Mouse (Mus musculus) hindlimb bud, embryonic 11.5 days (tissue): Measurements from ENCODE around the gene Foxred2.
A peak's percentile ranks its signal among the peaks of the same experiment; 100 is the strongest.

Experiments
- DNase-seq: peaks from one replicate; pipeline ENCODE4 v3.0.0-alpha.2; 2012; ENCODE audit warnings: low read depth, low spot score; ENCODE audit errors: extremely low spot score

Gene Foxred2

DNA sequence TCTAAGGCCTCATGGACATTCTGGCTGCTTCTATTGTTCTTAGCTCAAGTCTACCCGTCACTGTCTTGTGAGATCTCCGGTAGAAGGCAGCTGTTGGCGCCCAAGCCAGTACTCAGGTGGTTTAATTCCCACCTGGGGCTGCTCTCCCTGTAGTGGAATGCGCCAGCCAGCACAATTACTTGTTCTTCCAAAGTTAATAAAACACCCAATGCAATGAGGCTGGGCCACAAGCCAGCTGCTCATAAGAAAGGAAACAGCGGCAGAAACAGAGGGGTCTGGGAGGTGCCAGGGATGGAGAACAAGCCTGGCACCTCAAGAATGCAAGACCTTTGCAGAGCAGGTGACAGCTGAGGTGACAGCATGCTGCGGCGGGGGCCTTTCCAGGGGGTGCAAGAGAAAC lies 7.5 kb downstream of the Foxred2 start:
- DNase-seq: no peak

- no peak for DNase-seq
Observed at GRCm38 (mm10) chr15:77945711-77946110, 10.8 kb downstream of the Foxred2 start.

- no peak for DNase-seq
Observed at GRCm38 (mm10) chr15:77941563-77941962, 15.0 kb downstream of the Foxred2 start.

- DNase-seq: no peak
Observed at GRCm38 (mm10) chr15:77938516-77938915, 18.0 kb downstream of the Foxred2 start.

DNA sequence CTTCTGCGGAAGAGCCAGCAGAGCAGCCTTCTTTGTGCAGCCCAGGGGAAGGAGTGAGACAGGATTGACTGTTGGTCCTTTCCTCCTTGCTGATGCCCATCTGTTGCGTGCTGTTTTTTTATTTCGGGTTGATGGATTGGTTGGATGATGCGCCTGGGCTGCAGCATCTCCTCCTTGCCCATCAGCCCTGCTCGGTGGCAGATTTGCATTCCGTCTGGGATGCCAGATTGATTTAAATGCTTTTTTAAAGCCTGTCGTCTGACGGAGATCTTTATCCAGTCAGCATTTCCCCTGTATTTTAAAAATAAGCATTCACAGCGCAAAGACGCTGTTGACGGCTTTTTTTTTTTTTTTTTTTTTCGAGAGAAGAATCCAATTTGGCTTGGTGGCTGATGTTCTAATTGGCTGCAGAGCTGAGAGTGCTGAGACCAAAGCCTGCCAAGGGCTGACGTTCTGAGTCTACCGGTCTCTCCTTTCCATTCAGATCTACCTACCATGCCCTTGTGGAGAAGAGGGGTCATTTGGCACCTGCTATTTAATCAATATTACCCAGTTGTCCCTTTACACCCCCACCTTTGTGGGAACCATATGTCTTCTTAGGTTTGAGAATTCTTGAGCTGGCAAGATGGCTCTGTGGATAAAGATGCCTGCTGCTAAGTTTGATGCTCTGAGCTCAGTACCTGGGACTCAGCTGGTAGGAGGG lies 20.7 kb downstream of the Foxred2 start:
- DNase-seq: no peak

DNA sequence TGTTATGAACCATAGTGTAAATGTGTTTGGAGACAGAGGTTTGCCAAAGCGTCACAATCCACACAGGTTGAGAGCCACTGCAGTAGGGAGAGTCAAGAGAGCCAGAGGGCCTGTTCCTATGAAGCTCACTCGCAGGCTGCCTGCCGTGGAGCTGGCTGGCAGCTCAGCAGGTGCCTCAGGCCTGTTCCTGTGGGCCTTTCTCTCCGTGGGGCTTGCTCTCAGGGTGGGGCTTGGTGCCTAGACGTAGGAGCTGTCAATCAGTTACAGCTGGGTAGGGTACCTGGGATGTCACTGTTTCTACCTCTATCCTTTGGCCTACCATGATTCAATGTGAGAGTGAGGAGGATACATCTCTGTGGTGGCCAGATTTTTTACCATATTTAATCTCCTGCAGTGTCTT lies 21.6 kb downstream of the Foxred2 start:
- no peak for DNase-seq

GRCm38 (mm10) chr15:77934326-77934725 lies 22.2 kb downstream of the Foxred2 start:
- DNase-seq: no peak

DNA sequence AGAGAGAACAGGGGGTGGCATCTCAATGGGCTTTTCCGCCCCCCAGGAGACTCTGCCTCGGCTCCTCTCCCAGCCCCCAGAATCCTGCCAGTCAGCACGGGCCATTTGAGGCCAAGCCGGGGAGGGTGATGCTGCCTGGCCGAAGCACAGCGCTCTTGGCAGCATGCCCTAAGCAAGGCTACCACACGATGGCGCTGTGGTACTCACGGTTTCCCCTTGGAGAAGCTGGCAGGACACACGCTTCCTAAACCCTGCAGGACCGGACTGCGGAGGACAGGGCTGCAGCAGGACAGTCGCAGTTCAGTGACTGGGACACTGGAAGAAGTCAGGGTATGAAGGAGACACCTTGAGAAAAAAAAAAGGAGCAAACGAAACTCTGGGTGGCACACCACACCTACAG lies 22.8 kb downstream of the Foxred2 start:
- DNase-seq: peak; percentile 90

DNA sequence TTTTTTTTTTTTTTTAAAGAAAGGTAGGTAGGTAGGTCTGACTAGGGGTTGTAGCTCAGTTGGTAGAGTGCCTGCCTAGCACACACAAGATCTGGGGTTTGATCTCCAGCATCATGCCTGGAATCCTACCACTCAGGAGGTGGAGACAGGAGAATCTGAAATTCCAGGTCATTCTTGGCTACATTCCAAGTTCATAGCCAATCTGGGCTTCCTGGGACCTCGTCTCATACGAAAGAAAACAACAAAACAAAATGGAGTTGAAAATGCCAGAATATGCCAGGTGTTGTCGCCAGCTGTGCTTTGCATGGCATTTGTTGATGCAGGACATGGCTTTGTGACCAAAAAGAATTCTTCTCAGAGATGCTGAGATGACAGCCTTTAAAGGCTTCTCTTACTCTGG lies 23.3 kb downstream of the Foxred2 start:
- no peak for DNase-seq

- no peak for DNase-seq
Observed at GRCm38 (mm10) chr15:77931689-77932016, 24.9 kb downstream of the Foxred2 start.

DNA sequence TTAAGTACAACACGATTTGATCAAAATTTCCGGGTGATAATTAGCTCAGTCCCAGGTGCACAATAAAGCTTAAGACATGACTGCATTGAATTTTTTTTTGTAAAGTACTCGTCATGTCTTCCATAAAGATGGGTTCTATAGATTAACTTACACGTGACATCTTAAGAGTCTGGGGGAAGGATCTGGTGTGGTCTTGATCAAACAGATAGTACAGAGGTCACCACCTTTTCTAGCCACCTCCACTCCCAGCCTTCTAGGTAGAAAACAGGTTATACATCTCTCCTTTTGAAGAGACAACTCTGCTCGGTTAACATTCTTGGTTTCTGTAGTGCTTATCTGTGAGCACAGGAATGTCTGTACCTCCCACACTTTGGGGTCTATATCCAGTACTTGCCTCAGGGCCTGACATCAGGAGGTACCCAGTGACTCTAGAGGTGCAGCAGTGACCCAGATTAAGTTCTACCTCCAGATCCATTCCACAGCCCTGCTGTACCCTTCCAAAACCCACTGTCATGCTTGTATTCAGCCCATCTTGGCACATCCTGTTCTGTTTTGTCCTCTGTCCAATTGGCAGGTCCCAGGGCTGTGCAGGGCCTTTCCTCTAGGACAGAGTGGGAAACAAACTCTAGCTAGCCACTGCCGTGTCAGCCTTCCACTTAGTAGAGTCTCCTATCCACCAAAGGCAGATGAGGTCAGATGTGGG lies 25.4 kb downstream of the Foxred2 start:
- no peak for DNase-seq

DNA sequence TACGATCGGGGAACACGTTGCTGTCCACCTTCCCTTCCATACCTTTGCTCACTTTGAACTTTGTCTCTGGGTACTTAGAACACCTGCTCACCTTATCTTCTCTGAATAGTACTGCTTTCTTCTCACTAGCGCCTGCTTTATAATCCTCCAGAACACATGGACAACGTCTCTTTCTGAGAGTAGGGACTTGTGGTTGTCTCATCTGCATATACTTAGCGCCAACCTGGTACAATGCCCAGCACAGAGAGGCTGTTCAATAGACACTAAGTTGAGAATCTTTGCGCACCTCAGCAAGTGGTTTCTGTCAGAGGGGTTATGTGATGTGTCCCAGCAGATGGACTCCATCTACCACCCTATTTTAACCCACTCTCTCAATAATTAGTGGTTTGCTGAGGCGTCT lies 26.7 kb downstream of the Foxred2 start:
- DNase-seq: no peak

DNA sequence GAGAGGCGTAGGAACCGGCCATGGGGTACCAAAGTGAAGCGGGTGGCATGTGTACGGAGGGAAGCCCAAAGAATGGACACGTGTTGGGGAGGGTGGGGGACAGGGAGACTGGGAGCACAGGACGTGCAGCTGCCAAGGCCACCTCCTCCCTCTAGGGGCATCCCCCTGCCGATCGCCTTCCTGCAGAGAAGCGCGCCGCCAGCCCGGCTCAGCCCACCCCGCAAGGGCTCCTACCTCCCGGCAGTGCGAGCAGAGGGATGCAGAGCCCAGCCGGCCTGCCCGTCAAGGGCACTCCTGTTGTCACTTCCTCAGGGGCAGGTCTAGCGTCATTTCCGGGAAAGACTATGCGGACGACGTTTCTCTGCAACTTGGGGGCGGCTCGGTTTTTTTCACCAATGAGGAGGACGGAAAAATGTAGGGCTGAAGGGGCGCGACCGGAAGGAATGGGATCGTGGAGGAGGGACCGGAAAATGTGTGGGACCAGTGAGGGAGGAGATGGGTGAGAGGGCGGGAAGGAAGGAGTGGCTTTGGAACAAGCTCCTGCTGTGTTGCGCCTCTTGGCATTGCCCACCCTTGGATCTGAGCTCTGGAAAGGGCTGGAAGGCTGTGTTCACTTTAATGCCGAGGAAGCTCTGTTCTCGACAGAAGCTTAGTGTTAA lies 27.7 kb downstream of the Foxred2 start, which contains the start of gene Txn2:
TSS of gene Txn2 (minus strand) at position 334 of the 659 bp plus-strand sequence.
- peak; percentile 95 for DNase-seq

DNA sequence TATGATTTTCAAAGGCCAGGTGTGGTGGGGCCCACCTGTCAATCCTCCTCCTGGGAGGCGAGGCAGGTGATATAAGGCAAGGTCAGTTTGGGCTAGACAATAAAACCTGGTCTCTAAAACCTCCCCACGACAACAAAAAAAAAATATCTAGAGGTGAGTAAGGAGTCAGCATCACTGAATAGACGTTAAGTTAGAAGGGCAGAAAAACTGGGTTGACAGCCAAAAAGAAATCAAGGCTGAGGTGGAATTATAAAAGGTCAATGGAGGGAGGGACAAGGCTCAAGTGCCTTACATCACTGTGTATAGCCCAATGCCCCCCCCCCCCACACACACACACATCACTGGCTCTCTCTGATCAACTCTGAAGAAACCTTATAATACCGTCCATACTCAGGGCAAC lies 28.4 kb downstream of the Foxred2 start:
- DNase-seq: no peak

GRCm38 (mm10) chr15:77926921-77927320 lies 29.6 kb downstream of the Foxred2 start:
- no peak for DNase-seq

GRCm38 (mm10) chr15:77925195-77925594 lies 31.3 kb downstream of the Foxred2 start:
- DNase-seq: no peak

DNA sequence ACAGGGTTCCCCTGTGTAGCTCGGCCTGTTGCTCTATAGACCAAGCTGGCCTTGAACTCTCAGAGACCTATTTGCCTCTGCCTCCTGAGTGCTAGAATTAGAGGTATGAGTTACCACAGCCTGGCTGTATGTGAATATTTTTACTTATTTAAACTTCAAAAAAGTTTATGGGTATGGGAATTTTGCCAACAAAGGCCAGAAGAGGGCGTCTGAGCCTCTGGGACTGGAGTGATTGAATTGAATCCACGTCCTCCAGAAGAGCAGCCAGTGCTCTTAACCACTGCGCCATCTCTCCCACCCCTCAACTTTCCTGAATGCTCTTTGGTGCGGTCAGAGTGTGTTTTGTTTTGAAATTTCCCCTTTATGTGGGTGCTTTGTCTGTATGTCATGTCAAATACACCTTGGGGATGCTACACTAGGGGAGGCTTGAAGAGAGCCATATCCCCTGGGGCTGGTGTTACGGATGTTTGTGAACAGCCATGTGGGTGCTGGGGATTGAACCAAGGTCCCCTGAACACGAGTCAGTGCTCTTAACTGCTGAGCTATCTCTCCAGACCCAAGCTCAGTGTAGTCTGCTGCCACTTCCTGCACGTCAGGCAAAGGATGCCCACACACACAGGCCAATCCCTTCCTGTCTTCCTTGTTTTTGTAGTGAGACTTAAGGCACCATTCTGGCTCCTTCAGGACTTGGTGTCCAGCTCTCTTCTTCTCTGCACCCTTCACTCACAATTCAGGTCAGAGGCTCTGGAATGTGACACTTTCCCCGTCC lies 33.1 kb downstream of the Foxred2 start:
- no peak for DNase-seq

DNA sequence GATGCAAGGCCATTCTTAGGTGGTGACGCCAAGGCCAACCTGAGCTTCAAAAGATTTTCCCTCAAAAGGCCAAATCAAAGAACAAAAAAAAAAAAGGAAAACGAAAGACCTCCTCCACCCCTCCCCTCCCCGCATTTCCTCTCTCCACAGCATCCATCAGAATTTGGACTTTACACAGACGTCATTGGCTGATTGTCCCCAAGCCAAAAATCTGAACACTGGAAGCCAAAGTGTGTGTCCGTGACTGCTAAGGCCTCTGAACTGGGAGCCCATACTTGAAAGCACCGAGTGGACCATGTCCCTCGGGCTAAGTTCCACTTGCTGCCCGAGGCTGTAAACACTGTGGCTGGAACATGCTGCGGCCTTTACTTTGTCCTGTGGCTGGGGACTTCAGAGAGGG lies 33.8 kb downstream of the Foxred2 start:
- no peak for DNase-seq

DNA sequence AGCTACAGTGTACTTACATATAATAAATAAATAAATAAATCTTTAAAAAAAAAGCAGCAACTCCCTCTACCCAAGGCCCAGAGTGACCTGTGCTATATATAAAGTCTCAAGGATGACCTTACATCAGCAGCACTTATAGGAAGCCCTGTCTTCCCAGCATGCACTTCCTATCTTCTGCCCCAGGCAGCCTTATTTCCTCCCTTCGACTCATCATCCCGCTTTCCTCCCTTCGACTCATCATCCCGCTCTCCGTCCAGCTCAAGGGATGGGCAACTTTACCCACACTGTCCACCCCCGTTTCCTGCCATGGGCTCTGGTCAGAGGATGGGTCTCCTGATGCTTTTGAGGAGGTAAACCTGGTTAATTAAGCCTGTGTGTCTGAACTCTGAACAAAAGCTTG lies 34.9 kb downstream of the Foxred2 start:
- DNase-seq: no peak

- no peak for DNase-seq
Observed at GRCm38 (mm10) chr15:77920511-77921462, 35.7 kb downstream of the Foxred2 start.
